Mouse (Mus musculus) intestine, embryonic 14.5 days (tissue): Measurements from ENCODE around the gene Slc52a3. TPM values are rescaled to one million over a fixed set of nuclear protein-coding genes. Genes with fewer than 3 reads are reported as not detected.
"Not testable (repeated sequence)": the region's sequence is repeated elsewhere in the genome, so short reads cannot be mapped to it uniquely, and the experiment has no call there.

Experiments used
- ATAC-seq: fragments of 200-750 bp; cut with Nextera tagmentation; replicated peaks from 2 replicates; pipeline ENCODE4 v1.8.0; 2017; ENCODE audit warnings: low read depth, moderate number of reproducible peaks, moderate TSS enrichment, moderate library complexity; ENCODE audit not compliant: low FRiP score, low TSS enrichment
- DNase-seq: peaks from one replicate; pipeline ENCODE4 v3.0.0-alpha.2; 2018; ENCODE audit warnings: low spot score
- H3K27ac ChIP-seq: fragments of 300-500 bp; sonication (generic); 2 replicates; pipeline ENCODE4 v1.5.1; 2014; ENCODE audit warnings: low read depth, mild to moderate bottlenecking, control low read depth
- H3K27me3 ChIP-seq: fragments of 300-500 bp; sonication (generic); replicated peaks from 2 replicates; pipeline ENCODE4 v1.6.1; 2014; ENCODE audit warnings: low read length, control low read depth; ENCODE audit not compliant: control insufficient read depth, insufficient read depth
- H3K36me3 ChIP-seq: fragments of 300-500 bp; sonication (generic); 2 replicates; pipeline ENCODE4 v1.6.1; 2014; ENCODE audit warnings: low read length, control low read depth; ENCODE audit not compliant: control insufficient read depth, insufficient read depth
- H3K4me1 ChIP-seq: fragments of 300-500 bp; sonication (generic); replicated peaks from 2 replicates; pipeline ENCODE4 v1.6.1; 2014; ENCODE audit warnings: low read length, control low read depth, mixed read lengths; ENCODE audit not compliant: control insufficient read depth, insufficient read depth
- H3K4me2 ChIP-seq: fragments of 300-500 bp; sonication (generic); 2 replicates; pipeline ENCODE4 v1.6.1; 2014; ENCODE audit warnings: low read length
- H3K4me3 ChIP-seq: fragments of 300-500 bp; sonication (generic); 2 replicates; pipeline ENCODE4 v1.5.1; 2014; ENCODE audit warnings: low read depth, low read length, control low read depth, mixed read lengths
- H3K9ac ChIP-seq: fragments of 300-500 bp; sonication (generic); 2 replicates; pipeline ENCODE4 v1.6.1; 2014; ENCODE audit warnings: mild to moderate bottlenecking, low read length
- H3K9me3 ChIP-seq: fragments of 300-500 bp; sonication (generic); 2 replicates; pipeline ENCODE4 v1.6.1; 2016; ENCODE audit warnings: low read length, control low read depth; ENCODE audit not compliant: control insufficient read depth
- WGBS: fragments of 180-500 bp; shearing (Covaris S2); extraction: QIAGEN DNeasy Blood & Tissue Kit; methylation state at CpG from one replicate; pipeline ENCODE4 v1.1.7; 2014; 5-methylcytosine and 5-hydroxymethylcytosine counted together
- polyA plus RNA-seq: library from polyadenylated mRNA; unstranded; fragments of >200 nt; fragmentation: Nextera tagmentation; extraction: Ambion mirVana; gene quantifications from 2 replicates; pipeline ENCODE4 v1.2.1, GENCODE M21; 2014

The Slc52a3 gene
- polyA plus RNA-seq, 1 experiment from 2014 or later, result 1.8 TPM

- H3K27me3 ChIP-seq, result 0 out of 2 replicates have a peak, but pooled peaks cover 7% of the 10 kb centered on the region
- H3K9ac ChIP-seq, result no peak overlapping the region
- ATAC-seq (no peak), DNase-seq (no peak)
- no peaks in the 10 kb centered on the region for H3K36me3 ChIP-seq
- H3K9me3 ChIP-seq, result no peaks in the 10 kb centered on the region
- 0 out of 2 replicates have a peak, but pooled peaks cover 2% of the 10 kb centered on the region for H3K4me1 ChIP-seq
- H3K4me2 ChIP-seq, result no peak overlapping the region
- H3K27ac ChIP-seq, result no peak overlapping the region
- 73% methylated on average over 2 of the region's 2 CpGs for WGBS
- H3K4me3 ChIP-seq, result no peak overlapping the region
These were observed 7.3 kb upstream of the Slc52a3 start for GRCm38 (mm10) chr2:151988978-151989377.

- Histone ChIP-seq H3K9ac (no peak overlapping the region), H3K4me3 (no peak overlapping the region), H3K4me2 (no peak overlapping the region), H3K4me1 (no peaks in the 10 kb centered on the region), H3K9me3 (no peaks in the 10 kb centered on the region), H3K36me3 (no peaks in the 10 kb centered on the region), H3K27me3 (peaks cover 12% of the 10 kb centered on the region), H3K27ac (no peak overlapping the region)
- DNase-seq (no peak), ATAC-seq (no peak)
- WGBS, result 12% methylated on average over 1 of the region's 1 CpGs
These were observed 5.3 kb upstream of the Slc52a3 start for GRCm38 (mm10) chr2:151990985-151991394.

- ATAC-seq, result no peak
- 40% methylated on average over 5 of the region's 5 CpGs for WGBS
- no peak overlapping the region for H3K27ac ChIP-seq
- no peak for DNase-seq
- no peaks in the 10 kb centered on the region for H3K36me3 ChIP-seq
- H3K9me3 ChIP-seq, result no peaks in the 10 kb centered on the region
- H3K27me3 ChIP-seq, result peaks cover 17% of the 10 kb centered on the region
- no peak overlapping the region for H3K4me2 ChIP-seq
- no peak overlapping the region for H3K4me3 ChIP-seq
- H3K4me1 ChIP-seq, result no peaks in the 10 kb centered on the region
- H3K9ac ChIP-seq, result no peak overlapping the region
These were observed 4.9 kb upstream of the Slc52a3 start for GRCm38 (mm10) chr2:151991446-151991845.

- no peaks in the 10 kb centered on the region for H3K4me1 ChIP-seq
- no peak overlapping the region for H3K27ac ChIP-seq
- ATAC-seq (0 out of 2 replicates have a peak, but pooled peaks have one; percentile 24), DNase-seq (peak; percentile 92)
- peak overlapping the region; percentile 33; the same call in 1 of the 2 replicates for H3K4me2 ChIP-seq
- no peak overlapping the region for H3K4me3 ChIP-seq
- no peaks in the 10 kb centered on the region for H3K9me3 ChIP-seq
- 9% methylated on average over 22 of the region's 22 CpGs for WGBS
- peaks cover 33% of the 10 kb centered on the region for H3K27me3 ChIP-seq
- H3K9ac ChIP-seq, result no peak overlapping the region
- no peaks in the 10 kb centered on the region for H3K36me3 ChIP-seq
These were observed 1.8 kb upstream of the Slc52a3 start for GRCm38 (mm10) chr2:151994350-151995122.

- 49% methylated on average over 2 of the region's 2 CpGs for WGBS
- DNase-seq, H3K27ac ChIP-seq, H3K9ac ChIP-seq, H3K9me3 ChIP-seq, H3K4me2 ChIP-seq, ATAC-seq, H3K4me3 ChIP-seq, H3K4me1 ChIP-seq, H3K36me3 ChIP-seq: not testable (repeated sequence)
- peaks cover 45% of the 10 kb centered on the region for H3K27me3 ChIP-seq
These were observed 872 bp downstream of the Slc52a3 start for GRCm38 (mm10) chr2:151997190-151997575.

- H3K27me3 ChIP-seq, result peaks cover 45% of the 10 kb centered on the region
- H3K4me3 ChIP-seq, result no peak overlapping the region
- no peak overlapping the region for H3K4me2 ChIP-seq
- DNase-seq, result no peak
- no peak for ATAC-seq
- H3K36me3 ChIP-seq, result no peaks in the 10 kb centered on the region
- 50% methylated on average over 8 of the region's 8 CpGs for WGBS
- H3K9ac ChIP-seq, result no peak overlapping the region
- no peak overlapping the region for H3K27ac ChIP-seq
- no peaks in the 10 kb centered on the region for H3K9me3 ChIP-seq
- H3K4me1 ChIP-seq, result no peaks in the 10 kb centered on the region
These were observed 1.6 kb downstream of the Slc52a3 start for GRCm38 (mm10) chr2:151997776-151998504.

- no peak overlapping the region for H3K27ac ChIP-seq
- H3K9ac ChIP-seq, result no peak overlapping the region
- DNase-seq (no peak), ATAC-seq (no peak)
- 71% methylated on average over 9 of the region's 9 CpGs for WGBS
- no peaks in the 10 kb centered on the region for H3K9me3 ChIP-seq
- H3K4me1 ChIP-seq, result no peaks in the 10 kb centered on the region
- no peak overlapping the region for H3K4me3 ChIP-seq
- H3K27me3 ChIP-seq, result peaks cover 42% of the 10 kb centered on the region
- H3K4me2 ChIP-seq, result no peak overlapping the region
- no peaks in the 10 kb centered on the region for H3K36me3 ChIP-seq
These were observed 2.2 kb downstream of the Slc52a3 start for GRCm38 (mm10) chr2:151998505-151998899.

- no peaks in the 10 kb centered on the region for H3K4me1 ChIP-seq
- peaks cover 39% of the 10 kb centered on the region for H3K27me3 ChIP-seq
- ATAC-seq (no peak), DNase-seq (no peak)
- H3K4me3 ChIP-seq, result no peak overlapping the region
- H3K4me2 ChIP-seq, result no peak overlapping the region
- no peak overlapping the region for H3K27ac ChIP-seq
- WGBS, result 79% methylated on average over 4 of the region's 4 CpGs
- no peaks in the 10 kb centered on the region for H3K9me3 ChIP-seq
- H3K36me3 ChIP-seq, result no peaks in the 10 kb centered on the region
- no peak overlapping the region for H3K9ac ChIP-seq
These were observed 2.6 kb downstream of the Slc52a3 start for GRCm38 (mm10) chr2:151998932-151999331.
